Mouse (Mus musculus) v-Abl transformed pro-B cells (cell line): Measurements from ENCODE around the gene Gm42417.
"Not testable (repeated sequence)": the region's sequence is repeated elsewhere in the genome, so short reads cannot be mapped to it uniquely, and the experiment has no call there.

Source experiments
- in situ Hi-C, 2 experiments: fragments of 400-800 bp; cut with MboI; formaldehyde crosslinking; loops; one replicate each; pipeline ENCODE4 v1.15.1; 2025; ENCODE audit not compliant: unreplicated experiment in 2 of 2

Gene Gm42417

DNA sequence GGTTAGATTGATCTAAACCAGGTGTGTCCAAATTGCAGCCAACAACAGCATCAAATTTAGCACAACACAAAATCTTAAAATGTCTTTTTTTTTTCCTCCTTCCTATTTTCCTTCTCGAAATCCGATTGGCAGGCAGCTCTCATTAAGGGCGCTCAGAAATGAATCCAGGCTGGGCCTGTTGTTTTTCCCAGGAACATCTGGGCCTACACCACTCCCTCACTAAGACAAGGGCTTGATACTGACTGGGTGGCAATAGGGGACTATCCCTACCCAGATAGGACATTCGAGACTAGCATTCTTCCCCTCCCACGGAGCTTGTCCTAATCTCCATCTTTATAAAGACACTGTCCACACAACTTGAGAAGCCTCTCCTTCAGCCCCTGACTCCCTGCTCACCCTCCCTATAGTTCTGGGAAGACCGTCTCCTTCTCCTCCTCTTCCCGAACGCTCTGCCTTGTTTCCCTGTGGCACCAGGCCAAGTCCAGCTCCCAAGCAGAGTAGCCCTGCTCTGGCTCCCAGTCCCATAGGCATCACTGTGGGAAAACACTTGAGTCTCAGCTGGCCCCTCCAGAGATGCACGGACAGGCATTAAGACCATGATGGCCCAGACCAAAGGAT is 8.9 kb upstream of the Gm42417 start:
- in situ Hi-C loops, result loop anchor here (5.0 to 10.0 kb wide), 2 partner anchors 84 to 137 kb away; partner anchors contain the start of gene Fam178b (in 2 of the 2)

DNA sequence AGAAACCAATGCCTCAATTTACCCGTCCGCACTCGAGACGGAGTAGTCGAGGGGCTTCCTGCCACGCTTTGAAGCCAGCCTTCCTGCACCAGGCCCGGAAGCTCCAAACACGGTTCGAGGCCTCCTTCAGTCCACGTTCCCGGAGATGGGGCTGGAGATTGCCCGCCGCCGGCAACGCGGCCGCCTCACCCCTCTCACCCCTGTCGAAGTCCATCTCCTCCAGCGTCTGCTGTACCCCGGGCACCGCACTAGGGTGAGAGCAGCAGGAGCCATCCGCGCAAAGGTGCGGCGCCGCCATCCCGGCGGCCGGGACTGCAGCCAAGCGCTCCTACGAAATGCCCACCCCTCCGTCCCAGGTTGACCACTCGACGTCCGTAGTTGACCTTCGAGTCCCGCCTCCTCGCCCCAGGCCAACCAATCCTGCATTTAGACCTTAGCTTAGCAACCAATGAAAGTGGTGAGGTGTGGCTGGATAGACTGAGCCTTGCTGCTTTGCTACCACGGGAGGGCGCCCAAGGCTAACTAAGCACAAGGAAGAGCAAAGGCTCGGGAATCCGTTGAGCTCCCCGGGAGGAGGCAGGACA is 7.8 kb upstream of the Gm42417 start, which contains the start of gene Ankrd39:
Ankrd39 (minus strand) TSS at position 558 of the 584 bp plus-strand sequence.
- in situ Hi-C loops, result loop anchor here (5.0 to 10.0 kb wide), 2 partner anchors 85 to 138 kb away; partner anchors contain the start of gene Fam178b (in 2 of the 2)

DNA sequence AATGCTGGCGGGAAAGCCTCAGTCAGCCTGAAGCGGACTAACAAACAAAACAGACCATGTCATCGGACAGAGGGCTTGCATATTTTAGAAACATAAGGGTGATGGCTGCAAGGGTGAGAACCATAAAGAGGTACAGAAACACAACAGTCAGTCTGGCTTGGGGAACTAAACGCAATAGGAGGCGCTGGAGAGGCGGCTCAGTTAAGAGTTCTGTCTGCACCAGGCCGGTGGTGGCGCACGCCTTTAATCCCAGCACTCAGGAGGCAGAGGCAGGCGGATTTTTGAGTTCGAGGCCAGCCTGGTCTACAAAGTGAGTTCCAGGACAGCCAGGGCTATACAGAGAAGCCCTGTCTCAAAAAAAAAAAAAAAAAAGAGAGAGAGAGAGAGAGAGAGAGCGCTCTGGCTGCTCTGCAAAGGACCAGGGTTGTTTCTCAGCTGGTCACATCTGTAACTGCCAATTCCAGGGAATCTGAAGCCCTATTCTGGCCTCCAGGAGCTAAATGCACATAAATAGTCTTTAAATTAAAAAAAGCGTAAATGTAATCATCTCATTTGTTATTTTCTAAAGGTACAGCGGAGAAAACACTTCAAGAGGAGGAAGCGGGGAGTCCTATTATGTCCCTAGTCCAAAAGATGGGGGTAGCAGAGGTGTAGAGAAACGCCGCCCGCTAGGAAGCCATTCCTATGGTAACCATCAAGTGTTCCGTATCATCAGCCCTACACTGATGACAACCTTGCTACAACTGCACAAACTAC is 6.8 kb upstream of the Gm42417 start:
- in situ Hi-C loops, result loop anchor here (5.0 to 10.0 kb wide), 2 partner anchors 86 to 139 kb away; partner anchors contain the start of gene Fam178b (in 2 of the 2)

DNA sequence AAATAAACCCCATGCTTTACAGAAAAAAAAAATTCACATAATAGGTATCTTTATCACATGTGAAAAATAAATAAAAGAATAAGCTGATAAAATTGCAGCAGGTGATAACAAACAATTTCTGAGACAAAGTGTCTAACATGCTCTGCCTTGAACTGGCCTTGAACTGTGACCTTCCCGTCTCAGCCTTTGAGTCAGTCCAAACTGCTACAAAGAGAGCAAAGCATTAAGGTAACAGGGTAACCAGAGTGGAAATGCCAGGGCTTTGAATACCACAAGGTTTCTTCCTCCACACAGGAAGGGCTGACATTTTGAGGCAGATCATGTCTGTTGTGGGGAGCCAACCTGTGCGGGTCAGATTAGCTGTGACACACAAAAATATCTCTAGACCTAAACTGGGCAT is 6.2 kb upstream of the Gm42417 start:
- in situ Hi-C loops, result loop anchor here (5.0 to 10.0 kb wide), 2 partner anchors 87 to 139 kb away; partner anchors contain the start of gene Fam178b (in 2 of the 2)

DNA sequence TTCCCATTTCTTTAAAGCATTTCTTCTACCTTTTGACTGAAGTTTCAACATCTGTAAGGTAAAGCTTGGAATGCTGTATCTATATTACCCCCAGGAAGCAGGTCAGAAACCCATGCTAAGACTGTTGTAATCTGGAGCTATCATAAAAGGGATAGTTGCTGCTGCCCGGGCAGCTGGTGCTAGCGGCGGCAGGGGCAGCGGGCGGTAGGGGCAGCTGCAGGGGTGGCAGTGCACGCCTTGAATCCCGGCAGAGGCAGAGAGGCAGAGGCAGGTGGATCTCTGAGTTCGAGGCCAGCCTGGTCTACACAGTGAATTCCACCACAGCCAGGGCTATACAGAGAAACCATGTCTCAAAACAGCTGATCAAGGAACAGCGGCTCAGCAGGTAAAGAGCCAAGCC is 3.7 kb upstream of the Gm42417 start:
- in situ Hi-C loops, result loop anchor here (10.0 kb wide), 1 partner anchor 142 kb away; the partner anchor contains the start of gene Fam178b (in 2 of the 2)

DNA sequence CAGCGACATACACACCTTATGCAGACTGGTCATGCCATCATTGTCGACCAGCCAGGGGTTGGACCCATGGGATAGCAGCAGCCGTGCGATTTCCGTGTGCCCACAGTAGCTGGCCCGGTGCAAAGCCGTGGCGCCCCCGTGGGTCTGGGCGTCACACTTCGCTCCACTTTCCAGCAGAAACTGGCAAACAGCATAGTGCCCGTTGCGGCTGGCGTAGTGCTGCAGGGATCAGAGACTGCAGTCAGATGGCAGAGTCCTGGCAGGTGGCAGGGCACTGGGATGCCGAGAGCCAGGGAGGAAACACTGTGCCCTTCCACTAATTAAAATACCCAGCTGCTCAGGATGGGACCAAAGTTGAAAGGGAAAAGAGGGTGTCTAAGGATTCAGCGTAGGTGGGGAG is 2.6 kb upstream of the Gm42417 start:
- in situ Hi-C loops, result loop anchor here (10.0 kb wide), 1 partner anchor 143 kb away; the partner anchor contains the start of gene Fam178b (in 2 of the 2)

DNA sequence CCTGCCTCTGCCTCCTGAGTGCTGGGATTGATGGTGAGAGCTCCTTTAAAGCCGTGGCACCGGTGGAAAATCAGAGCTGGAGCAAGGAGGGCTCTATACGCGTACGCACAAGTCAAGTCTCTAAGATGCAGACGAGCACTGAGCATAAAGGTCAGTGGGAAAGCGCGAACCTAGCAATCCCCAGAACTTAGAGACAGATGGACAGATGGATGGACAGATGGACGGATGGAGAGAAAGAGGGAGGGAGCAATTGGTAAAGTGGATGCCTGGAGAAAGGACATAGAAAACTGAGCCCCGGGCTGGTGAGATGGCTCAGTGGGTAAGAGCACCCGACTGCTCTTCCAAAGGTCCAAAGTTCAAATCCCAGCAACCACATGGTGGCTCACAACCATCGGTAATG is 1.6 kb upstream of the Gm42417 start:
- in situ Hi-C loops, result loop anchor here (10.0 kb wide), 1 partner anchor 144 kb away; the partner anchor contains the start of gene Fam178b (in 2 of the 2)

DNA sequence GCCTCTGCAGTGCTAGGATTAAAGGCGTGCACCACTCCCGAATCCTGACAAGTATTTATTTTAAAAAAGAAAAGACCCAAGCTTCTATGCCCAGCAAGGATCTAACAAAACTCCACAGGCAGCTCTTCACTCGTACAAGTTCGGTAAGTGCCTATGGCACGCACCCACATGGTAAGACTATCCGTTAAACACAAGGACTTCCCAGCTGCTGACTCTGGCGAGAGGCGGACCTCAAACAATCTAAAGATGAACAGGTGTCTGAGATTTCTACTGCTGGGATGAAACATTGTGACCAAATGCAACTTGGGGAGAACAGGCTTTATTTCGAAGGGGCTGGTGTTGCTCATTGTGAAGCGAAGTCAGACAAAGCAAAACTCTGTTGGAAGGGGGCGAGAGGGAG is 903 bp upstream of the Gm42417 start:
- in situ Hi-C loops, result loop anchor here (10.0 kb wide), 1 partner anchor 145 kb away; the partner anchor contains the start of gene Fam178b (in 2 of the 2)

DNA sequence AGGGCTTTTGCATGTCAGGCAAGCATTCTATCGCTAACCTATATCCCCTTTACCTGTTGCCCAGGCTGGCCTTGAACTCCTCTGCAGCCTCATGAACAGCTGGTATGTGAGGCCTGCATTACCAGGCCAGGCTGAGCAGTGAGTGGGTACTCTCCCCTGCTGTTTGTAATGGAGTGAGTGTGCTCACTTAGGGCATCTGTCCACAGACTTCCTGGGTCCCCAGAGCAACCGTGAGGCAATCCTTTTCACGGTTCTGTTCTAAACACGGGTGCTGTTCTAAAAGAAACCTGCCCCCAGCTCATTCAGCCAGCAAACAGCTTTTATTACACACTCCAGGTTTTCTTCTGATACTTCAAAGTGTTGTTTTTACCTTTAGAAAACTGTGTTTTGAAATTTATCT is 502 bp downstream of the Gm42417 start:
- in situ Hi-C loops, result no loop called here

DNA sequence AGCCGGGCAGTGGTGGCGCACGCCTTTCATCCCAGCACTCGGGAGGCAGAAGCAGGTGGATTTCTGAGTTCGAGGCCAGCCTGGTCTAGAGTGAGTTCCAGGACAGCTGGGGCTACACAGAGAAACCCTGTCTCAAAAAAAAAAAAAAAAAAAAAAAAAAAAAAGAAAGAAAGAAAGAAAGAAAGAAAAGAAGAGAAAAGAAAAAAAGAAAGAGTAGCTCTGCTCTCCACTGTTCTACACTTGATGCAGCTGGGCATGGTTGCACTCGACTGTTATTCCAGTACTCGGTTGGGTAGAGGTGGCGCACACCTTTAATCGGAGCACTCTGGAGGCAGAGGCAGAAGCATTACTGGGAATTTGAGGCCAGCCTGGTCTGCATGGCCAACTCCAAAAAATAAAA is 2.4 kb downstream of the Gm42417 start, which contains the start of gene Ankrd23:
Ankrd23 (minus strand) TSS at position 101 of the 400 bp plus-strand sequence.
- in situ Hi-C loops, result not testable (repeated sequence)

DNA sequence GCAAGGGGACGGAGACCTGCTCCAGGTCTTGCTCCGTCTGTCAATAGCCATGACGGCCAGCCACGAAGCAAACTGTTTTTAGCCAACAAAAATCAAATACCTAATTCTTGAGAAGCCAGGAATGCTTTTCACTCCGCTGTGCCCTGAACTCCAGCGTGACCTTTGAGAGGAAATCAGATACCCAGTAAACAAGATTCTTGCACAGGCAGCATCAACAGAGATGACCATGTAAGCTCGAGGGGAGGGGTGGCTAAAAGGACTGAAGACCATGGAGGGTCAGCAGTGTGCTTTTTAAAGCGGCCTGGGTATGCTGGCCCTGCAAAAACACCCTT is 2.9 kb downstream of the Gm42417 start:
- in situ Hi-C loops, result no loop called here

DNA sequence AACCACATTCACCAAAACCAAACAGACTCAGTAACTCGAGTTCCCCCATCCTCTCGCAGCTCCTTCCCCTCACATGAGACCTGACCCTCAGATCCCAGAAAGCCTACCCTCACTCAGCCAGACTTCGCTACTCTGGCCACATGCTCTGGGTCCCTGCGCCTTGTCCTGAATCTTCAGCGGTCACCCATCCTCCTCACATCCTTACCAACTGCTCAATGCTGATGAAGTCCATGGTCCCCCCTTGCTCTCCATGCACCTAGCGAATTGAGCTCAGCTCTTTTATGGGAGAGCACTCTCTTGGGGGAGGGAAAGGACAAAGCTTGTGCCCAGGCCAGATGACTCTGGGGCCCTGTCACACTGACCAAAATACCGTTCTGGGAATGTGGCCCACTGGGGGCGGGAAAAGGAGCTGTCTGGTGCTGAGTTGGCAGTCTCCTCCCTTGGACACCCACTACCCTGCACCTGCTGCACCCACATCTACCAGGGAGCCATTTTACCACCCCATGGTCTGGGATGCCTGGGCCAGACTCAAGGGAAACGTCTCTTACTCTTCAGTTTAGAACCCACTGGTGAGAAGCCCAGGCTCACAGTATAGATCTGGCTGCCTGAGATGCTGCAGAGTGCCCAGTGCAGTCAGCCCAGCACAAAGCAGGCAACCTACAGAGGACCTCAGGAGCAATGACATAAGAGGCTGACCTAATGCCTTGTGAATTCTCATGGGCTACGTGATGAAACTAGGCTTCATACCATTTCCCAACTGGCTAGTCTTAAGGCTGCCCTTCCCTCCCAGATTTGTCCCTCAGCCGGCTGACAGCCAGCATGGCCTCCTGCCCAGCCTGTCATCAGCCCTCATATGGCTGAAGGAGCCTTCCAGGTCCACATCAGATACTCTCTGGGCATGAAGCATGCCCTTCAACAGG is 3.5 kb downstream of the Gm42417 start:
- in situ Hi-C loops, result no loop called here

DNA sequence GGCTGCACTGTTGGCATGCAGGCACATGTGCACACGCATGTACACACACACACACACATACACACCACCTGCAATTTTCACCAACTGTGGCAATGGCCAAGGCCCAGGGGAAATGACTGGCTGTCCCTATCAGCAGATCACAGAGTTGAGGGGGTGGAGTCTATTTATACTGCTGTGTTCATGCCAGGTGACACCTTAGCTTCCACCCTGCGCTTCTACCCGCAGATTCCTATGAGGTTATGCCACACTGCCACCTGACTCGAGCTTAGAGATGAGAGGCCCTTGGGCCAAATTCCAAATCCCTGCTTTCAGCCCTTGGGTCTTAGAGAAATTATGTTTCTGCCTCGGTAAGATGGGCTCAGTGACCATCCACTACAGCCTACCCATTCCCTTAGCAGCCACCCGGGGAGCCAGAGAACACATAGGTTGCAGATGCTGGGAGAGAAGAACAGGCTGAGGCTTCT is 4.6 kb downstream of the Gm42417 start:
- in situ Hi-C loops, result no loop called here

DNA sequence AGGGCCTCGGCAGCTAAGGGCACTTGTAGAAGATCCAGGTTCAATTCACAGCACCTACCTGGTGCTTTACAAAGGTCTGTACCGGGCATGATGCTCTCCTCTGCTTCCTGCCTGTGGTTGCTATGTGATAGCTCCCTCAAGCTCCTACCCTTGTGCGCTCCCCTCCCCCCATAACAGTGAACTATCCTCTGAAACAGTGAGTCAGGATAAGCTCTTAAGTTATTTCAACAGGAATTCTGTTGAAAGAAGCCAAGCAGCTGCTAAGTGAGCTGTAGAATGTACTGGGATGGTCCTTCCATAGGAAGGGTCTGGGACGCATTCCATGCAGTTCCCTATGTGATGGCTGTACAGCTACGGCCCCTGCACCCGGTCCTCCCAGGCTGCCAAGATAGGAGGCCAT is 5.7 kb downstream of the Gm42417 start:
- in situ Hi-C loops, result no loop called here

DNA sequence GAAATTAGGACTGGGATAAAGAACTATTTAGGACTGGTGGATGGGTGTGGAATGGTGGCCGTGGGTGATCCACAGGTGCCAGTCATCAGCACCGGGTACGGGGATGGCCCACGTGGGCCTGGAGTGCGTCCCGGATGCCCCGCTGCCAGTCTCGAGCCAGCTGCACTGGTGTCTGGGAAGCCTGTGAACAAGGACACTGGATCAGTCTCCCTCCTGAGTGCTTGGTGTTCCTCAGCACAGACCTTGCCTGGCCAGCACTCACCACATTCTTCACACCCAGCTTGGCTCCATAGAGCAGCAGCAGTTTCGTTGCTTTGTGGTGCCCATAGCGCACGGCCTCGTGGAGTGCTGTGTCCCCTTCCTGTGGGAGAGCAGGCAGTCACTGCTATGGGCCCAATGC is 7.8 kb downstream of the Gm42417 start:
- in situ Hi-C loops, result no loop called here

DNA sequence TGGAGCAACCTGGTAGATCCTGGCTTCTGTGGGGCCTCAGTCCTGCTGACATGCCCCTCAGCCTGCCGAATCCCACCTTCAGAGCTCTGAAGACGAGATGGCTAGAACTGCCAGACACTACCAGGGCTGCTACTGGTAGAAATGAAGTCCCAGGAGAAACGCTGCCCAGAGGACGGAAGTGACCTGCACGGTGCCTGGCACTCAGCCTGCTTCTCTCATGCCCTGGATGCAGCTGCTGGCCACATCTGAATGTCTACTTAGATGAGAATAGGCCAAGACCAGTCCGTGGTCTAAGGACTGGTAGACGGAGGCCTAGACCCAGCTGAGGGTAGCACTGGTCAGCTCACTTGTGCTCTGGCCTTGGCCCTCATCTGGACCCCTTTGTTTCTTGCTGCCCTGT is 8.3 kb downstream of the Gm42417 start:
- in situ Hi-C loops, result no loop called here

DNA sequence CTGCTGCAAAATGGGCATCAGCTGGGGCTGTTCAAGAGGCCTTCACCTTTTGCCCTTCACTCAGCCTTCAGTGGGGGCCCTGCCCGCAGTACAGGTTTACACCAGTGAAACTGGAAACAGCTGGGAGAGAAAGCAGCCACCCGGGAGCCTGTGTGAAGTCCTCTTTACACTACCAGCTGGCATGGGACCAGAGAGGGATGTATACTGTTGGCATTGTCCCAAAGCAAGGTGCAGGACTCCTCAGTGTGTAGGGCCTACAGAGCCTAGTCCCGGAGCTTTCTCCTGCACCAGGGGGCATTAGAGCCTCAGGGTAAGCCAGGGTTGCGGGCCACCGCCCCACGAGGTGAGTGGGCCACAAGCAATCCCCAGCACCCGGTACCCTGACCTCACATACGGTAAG is 8.7 kb downstream of the Gm42417 start:
- in situ Hi-C loops, result no loop called here

DNA sequence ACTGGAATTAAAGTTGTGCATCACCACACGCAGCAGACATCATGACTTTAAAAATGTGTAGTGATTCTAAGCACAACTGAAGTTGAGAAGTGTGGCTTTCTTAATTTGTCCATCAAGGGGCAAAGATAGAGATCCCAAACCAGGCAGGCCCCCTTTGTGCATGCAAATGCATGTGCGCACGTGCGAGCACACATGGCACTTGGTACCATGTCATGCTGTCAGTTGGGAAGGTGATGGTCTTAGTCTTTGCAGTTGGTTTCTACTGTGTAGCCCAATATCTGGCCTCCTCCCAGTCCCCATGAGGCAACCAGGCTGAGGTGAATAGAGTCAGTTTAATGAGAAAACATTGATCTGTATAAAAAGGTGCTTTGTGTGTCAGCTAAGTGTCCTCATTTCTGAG is 9.4 kb downstream of the Gm42417 start:
- in situ Hi-C loops, result no loop called here

DNA sequence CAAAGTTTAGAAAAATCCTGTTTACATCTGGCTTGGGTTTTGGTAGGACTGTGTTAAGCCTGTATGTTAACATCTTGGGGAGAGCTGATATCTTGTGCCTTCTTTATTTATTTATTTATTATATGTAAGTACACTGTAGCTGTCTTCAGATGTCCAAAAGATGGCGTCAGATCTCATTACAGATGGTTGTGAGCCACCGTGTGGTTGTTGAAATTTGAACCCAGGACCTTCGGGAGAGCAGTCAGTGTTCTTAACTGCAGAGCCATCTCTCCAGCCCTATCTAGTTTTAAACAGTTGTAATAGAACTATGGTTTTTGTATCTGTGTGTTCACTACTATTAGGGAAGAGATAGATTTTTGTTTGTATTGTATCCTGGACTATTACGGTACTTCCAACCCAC is 10.0 kb downstream of the Gm42417 start:
- in situ Hi-C loops, result no loop called here

DNA sequence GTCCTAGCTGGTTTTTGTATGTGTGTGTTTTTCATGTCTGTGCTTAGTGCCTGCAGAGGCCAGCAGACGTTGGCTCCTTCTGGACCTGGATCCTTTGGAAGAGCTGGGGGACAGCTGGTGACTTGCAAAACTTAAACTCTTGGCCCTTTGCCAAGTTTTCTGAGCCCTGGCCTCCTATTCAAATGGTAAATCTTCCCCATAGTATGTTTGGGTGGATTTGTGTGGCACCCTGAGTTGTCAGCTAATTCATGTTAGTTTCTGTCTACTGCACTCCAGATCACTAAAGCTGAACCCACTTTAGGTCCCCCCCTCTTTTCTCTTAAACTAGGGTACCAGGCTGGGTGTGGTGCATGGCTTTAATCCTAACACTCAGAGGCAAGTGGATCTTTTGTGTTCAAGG is 10.9 kb downstream of the Gm42417 start:
- in situ Hi-C loops, result no loop called here
